In genomic region chr1:135385161-135385560, GRCm38 (mm10) we compare ENCODE assay signal across 8 mouse cellular contexts. TPM values are rescaled to one million over a fixed set of nuclear protein-coding genes. Genes with fewer than 3 reads are reported as not detected.
"Had no signal": no experiment of that assay in that cellular context is flagged by ENCODE, and none has a peak within 500 bp of the region (broad histone marks: within the 10 kb centered on the region; RNA-seq: fewer than 3 reads in every experiment).

No protein-coding gene starts in this region.

- DNase-seq: kidney, adult 9 months; kidney, postnatal 36 days; lung, embryonic 14.5 days; lung, postnatal 10 days; lung, postnatal 4 days; midbrain, embryonic 14.5 days; thymus, postnatal 4 days had no signal

RNA-seq across cellular contexts. Expression of gene Shisa4, which starts 10.1 kb away (rescaled TPM):
- total RNA-seq: megakaryocyte, adult 5-6 weeks had no signal
